Mouse (Mus musculus): ENCODE data around the gene Megf8.

DNA sequence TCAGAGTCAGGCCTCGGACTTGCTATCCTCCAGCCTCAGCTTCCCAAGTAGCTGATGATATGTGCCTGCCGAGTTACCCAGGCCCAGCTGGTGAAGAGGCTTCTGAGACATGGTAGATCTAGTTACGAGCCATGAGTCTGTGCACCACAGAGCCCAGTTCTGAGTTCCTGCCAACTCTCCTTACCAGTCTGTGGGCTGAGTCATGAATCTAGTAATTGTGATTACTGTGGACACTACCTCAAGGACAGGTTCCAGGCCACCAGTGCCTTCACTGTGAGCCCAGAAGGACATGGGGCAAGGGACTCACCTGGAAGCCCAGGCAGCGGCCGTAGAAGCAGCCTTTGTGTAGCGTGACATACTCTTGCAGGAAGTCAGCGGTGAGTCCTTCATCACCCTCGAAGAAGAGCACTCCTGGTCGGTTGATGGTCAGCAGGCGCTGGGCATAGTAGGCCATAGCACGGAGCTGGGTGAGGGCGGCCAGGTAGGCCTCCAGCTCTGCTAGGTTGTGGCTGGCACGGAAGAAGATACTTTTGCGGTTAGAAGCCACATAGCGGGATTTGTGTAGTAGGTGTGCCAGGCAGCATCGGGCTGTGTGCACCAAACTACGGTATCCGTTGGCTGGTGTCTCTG lies 71.0 kb downstream of the Megf8 start:
- TF ChIP-seq POLR2A (IDR thresholded peaks at IDR 0.05; ENCODE audit: insufficient read length, low read depth) (no peak), TCF3 (IDR thresholded peaks at IDR 0.05; ENCODE audit: insufficient read length, low read depth) (no peak), MYOD1 (IDR thresholded peaks at IDR 0.05; ENCODE audit: control insufficient read depth in 1 of 3, insufficient read length in 2 of 3, low read depth in 2 of 3) (no peak), POLR2AphosphoS2 (IDR thresholded peaks at IDR 0.05; ENCODE audit: insufficient read length, low read depth) (no peak), USF1 (IDR thresholded peaks at IDR 0.05; ENCODE audit: low read depth) (no peak)
